Mouse (Mus musculus) thymus, adult 2 months (tissue): Measurements from ENCODE around the gene Dhx9.

Experiments used
- CTCF ChIP-seq: fragments of 200-500 bp; IDR thresholded peaks from 2 replicates; pipeline ENCODE4 v1.5.1; 2012; ENCODE audit warnings: mild to moderate bottlenecking, control low read depth, low read length, moderate library complexity, borderline replicate concordance; ENCODE audit not compliant: control insufficient read depth, poor library complexity, insufficient read depth; ENCODE audit errors: extremely low read depth
- POLR2A ChIP-seq: fragments of 200-500 bp; IDR thresholded peaks from 2 replicates; pipeline ENCODE4 v1.6.1; 2012; ENCODE audit warnings: mild to moderate bottlenecking, low read length, control low read depth, moderate library complexity; ENCODE audit not compliant: control insufficient read depth, poor library complexity, insufficient read depth; ENCODE audit errors: extremely low read depth

DNA sequence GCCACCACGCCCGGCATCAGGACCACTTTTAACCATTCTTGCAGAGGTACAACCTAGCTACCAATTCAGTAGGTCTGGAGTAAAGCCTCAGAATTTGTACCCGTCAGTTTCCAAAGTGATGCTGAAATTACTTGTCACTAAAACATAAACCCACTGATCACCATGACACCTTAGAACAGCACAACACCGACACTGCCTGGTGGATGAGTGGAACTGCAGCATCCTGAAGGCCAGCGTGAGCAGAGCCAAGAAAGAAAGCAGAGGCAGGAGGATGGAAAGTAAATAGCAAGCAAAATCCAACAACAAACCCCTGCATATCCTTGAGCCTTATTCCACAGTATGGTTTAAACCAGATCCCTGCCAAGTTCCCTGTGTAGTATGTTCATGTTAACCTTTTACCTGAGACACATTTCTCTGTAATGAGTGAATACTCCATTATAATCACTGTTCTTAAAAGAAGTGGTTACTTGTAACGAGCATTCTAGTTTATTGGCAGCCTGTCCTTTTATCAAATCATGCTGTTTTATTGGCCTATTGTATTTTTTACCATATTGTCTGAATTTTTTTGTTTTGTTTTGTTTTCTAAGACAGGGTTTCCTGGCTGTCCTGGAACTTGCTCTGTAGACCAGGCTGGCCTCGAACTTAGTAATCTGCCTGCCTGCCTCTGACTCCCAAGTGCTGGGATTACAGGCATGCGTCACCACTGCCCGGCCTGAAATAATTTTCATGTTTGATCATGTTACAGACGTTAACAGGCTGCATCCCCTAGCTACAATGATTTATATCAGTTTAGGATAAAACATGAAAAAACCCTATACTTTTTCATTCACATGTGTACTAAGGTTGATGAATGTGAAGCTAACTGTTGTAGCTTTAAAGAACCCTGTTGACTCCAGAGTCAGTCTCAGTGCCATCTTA is 36.0 kb downstream of the Dhx9 start:
- TF ChIP-seq CTCF (no peak), POLR2A (no peak)
